Mouse (Mus musculus): ENCODE data around the gene Dnah6. TPM values are rescaled to one million over a fixed set of nuclear protein-coding genes. Genes with fewer than 3 reads are reported as not detected.

Gene Dnah6
- total RNA-seq, 2 experiments from 2014 or later, result 0.03 TPM; not detected in 1

DNA sequence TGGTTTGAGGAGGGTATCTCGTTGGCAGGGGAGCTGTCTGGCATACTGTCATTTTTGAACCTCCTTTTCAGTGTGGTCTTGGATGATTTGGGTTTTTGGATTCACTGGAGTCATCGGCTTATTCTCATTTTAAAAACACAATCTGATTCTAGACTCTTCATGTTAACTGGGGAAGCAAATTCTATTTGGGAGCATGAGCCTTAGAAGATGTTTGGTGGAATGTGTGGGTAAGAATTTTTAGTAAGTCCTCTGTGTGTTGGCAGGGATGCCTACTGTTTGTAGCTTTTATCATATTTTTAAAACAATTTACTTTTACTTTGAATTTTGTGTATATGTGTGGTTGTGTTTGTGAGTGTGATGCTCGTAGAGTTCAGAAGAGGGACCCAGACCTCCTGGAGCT lies 175.5 kb downstream of the Dnah6 start:
- DNase-seq (ENCODE audit: low spot score in 2 of 2), result no peak

DNA sequence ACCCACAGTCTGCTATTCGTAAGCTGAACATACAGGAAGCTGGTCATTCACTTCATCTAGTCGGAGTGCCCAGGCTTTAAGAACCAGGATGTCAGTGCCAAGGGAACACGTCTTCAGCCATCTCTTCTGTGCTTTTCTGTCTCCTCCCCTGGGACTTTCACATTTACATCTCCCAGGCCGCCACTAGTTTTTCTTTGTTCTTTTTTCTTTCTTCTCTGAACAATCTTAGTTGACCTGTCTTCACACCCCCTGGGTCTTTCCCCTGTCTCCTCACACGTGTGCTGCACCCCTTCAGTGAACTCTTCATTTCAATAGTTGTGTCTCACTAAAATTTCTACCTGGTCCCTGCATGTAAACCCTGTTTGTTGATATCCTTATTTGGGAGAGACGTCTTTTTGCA lies 179.2 kb downstream of the Dnah6 start:
- no peak for DNase-seq (ENCODE audit: low spot score in 2 of 2)

DNA sequence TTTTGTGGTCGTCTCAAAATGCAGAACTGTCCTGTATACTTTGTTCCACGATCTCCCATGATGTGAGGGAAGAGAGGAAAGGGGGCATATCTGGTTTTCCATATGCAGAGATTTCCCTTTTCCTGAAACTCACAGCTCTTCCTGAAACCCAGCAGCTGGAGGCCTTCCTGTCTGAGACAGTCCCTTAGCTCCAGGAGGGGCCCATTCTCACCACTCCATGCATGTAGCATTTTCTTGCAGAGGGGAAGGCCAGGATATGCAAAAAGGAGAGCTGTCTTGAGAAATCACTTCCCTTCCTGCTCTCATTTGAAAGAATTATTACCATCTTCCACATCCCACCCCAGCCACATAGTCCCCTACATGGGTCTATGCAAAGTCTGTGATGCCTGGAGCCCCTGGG lies 183.2 kb downstream of the Dnah6 start:
- no peak for DNase-seq (ENCODE audit: low spot score in 2 of 2)

- DNase-seq (ENCODE audit: low spot score in 2 of 2), result no peak
Observed at GRCm38 (mm10) chr6:73028853-73029252, 192.6 kb downstream of the Dnah6 start.

GRCm38 (mm10) chr6:73027881-73028280 lies 193.6 kb downstream of the Dnah6 start:
- DNase-seq (ENCODE audit: low spot score in 2 of 2), result no peak

- DNase-seq (ENCODE audit: low spot score in 2 of 2), result no peak
Observed at GRCm38 (mm10) chr6:73026898-73027297, 194.6 kb downstream of the Dnah6 start.

GRCm38 (mm10) chr6:73020061-73020460 lies 201.4 kb downstream of the Dnah6 start:
- no peak for DNase-seq (ENCODE audit: low spot score in 2 of 2)

DNA sequence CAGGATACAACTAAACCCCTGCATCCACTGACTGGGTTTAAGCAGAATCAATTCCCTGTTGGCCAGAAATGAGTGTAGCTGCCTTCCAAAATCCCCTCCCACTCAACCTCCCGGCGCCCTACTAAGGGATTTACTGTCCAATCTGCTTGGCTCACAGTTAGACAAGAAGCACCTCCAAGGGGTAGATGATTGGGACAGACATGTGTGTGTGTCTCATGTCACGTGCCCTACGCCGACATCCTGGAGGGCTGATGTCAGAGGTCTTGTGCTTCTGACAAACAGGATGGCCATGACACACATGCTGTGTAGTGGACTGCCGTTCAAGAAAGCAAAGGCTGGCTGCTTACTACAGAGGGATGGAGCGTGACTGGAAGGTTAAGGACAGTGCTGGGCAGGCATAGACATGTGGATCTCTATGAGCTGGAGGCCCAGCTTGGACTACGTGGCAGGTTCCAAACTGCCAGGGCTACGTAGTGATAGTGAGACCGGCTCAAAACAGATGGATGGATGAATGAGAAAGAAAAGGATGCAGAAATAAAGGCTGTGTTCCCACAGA lies 202.6 kb downstream of the Dnah6 start:
- no peak for DNase-seq (ENCODE audit: low spot score in 2 of 2)

DNA sequence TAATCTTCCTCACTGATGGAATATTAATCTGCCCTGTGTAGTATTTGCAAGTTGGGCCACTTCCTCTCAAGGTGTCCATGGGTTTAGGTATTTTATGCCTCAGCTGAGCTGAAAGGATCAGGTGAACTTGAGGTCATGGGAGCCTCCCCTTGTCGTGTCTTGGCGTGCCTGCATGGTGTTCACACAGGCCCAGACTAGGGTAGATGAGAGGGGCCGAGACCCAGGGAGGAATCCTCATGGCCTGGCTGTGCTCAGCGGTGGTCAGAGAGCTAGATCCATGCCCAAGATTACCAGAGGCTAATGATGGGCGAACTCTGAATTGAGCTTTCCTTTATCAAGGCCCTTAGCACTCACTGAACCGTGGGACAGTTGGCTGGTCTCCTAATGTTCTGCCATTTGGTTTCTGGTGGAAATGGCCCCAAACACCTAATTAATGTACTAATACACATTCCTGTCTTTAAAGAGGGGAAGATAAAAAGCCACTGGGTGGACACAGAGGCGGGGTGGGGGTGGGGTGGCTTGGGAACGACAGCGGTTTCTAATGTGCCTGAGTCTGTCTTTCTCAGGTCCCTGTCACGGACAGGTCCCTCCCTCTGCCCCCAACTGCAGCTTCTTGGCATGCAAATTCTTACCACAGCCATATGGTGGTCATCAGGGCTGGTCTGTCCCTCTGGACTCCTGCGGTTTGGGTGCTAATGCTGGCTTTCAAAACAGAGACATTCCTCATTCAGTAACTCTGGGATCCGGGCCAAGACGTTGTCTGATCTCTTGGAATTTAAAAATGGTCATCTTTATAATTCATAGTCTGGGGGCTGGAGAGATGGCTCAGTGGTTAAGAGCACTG lies 206.9 kb downstream of the Dnah6 start:
- DNase-seq (ENCODE audit: low spot score in 2 of 2), result no peak

- no peak for DNase-seq (ENCODE audit: low spot score in 2 of 2)
Observed at GRCm38 (mm10) chr6:73012931-73013330, 208.5 kb downstream of the Dnah6 start.

DNA sequence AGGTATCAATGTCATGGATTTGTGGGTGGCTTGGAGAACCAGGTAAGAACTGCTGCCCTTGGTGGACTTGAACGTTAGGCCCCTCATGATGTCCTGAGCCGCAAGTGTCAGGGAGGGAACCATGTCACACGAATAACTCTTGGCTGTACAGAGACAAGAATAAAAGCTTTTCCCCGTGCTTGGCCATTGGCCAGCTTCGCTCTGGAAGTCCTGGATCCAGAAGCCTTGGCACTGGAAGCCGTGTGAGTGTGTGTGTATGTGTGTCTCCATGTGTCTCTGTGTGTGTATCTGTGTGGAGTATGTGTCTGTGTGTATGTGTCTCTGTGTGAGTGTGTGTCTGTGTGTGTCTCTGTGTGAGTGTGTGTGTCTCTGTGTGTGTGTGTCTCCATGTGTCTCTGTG lies 209.6 kb downstream of the Dnah6 start:
- DNase-seq (ENCODE audit: low spot score in 2 of 2), result no peak

- peak; percentile 62 to 73 for DNase-seq (ENCODE audit: low spot score in 2 of 2)
Observed at GRCm38 (mm10) chr6:73010073-73010472, 211.4 kb downstream of the Dnah6 start.

DNA sequence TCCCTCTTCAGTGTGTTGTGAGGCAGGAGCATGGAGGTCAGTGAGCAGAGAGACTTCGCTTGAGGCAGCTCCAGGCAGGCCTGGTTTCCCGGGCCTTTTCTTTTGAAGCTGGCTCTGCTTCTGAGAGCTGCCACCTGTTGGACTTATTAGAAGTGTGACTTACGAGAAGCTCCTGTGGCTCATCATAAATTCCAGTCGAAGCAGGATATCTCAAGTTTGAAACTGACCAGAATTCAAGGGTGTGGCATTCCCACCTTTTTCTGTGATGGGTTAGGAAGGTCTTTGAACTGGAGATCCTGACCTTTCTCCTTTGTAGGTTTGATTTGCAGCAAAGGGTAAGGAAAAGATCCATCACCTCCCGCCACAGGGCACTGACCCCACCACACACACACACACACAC lies 217.8 kb downstream of the Dnah6 start:
- no peak for DNase-seq (ENCODE audit: low spot score in 2 of 2)

GRCm38 (mm10) chr6:73002391-73002790 lies 219.1 kb downstream of the Dnah6 start:
- no peak for DNase-seq (ENCODE audit: low spot score in 2 of 2)

DNA sequence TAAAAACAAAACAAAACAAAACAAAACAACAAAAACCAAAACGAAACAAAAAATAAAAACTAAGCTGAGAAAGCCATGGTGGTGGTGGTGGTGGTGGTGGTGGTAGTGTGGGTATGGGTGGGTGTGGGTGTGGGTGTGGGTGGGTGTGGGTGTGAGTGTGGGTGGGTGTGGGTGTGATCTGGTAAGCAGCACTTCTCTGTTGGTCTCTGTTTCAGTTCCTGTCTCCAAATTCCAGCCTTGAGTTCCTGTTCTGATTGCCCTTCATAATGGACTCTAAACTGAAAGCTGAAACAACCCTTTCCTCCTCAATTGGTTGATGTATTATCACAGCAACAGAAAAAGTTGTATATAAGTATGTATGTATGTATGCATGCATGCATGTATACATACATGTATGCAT lies 222.6 kb downstream of the Dnah6 start:
- DNase-seq (ENCODE audit: low spot score in 2 of 2), result no peak

GRCm38 (mm10) chr6:72993688-72994082 lies 227.8 kb downstream of the Dnah6 start:
- no peak for DNase-seq (ENCODE audit: low spot score in 2 of 2)

DNA sequence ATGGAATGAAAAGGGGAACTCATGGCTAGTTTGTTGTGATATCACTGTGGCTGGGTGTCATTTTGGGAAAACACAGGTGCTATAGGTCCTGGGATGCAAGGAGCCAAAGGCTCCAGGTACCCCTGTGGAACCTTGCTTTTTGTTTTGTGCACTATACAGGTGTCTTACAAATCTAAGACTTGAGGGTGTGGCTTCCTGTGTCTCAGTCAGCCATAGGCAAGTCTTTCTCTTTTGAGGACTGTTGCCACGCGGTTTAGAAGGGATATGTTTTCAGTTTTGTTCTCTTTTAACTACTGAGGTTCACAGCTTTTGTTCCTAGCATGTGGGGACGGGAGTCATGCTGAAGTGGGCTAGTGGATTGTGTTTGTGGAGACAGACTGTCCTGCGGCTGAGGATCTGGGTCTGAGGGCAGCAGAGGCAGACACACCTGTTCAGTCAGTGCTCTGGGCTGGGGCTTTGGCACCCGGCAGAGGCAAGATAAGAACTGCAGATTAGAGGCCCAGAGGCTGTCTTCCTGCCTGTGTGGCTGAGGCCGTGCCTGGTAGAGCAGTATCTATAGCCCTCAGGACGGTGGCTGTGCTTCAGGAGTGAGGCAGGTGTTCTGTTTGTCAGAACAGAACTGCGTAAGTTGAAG lies 228.3 kb downstream of the Dnah6 start:
- no peak for DNase-seq (ENCODE audit: low spot score in 2 of 2)

GRCm38 (mm10) chr6:72990206-72990605 lies 231.2 kb downstream of the Dnah6 start:
- no peak for DNase-seq (ENCODE audit: low spot score in 2 of 2)

- DNase-seq (ENCODE audit: low spot score in 2 of 2), result no peak
Observed at GRCm38 (mm10) chr6:72989028-72989736, 232.3 kb downstream of the Dnah6 start.

GRCm38 (mm10) chr6:72982506-72982905 lies 238.9 kb downstream of the Dnah6 start:
- DNase-seq (ENCODE audit: low spot score in 2 of 2), result no peak

DNA sequence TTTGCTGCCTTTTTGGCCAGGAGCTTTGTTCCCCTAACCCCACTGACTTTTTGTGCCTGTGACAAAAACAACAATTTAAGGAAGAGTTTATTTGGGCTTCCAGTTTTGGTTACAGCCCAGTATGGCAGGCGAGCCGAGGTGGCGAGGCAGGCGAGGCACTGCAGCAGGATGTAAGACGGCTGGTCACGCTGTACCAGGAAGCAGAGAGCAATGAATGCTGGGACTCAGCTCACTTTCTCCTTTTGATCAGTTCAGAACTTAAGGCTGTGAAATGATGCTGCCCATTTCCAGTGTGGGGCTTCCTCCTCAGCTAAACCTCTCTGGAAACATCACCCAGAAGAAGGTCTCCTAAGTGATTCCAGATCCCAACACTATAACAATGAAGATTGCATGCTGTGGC lies 239.6 kb downstream of the Dnah6 start:
- no peak for DNase-seq (ENCODE audit: low spot score in 2 of 2)
